Mouse (Mus musculus): ENCODE measurements around the gene Nckap5.

Nckap5 gene

GRCm38 (mm10) chr1:126764201-126764600, 66.4 kb downstream of the Nckap5 start:
- no peak for DNase-seq

- no peak for DNase-seq
These were observed 67.4 kb downstream of the Nckap5 start for GRCm38 (mm10) chr1:126763192-126763591.

- DNase-seq, result no peak
These were observed 70.2 kb downstream of the Nckap5 start for GRCm38 (mm10) chr1:126760386-126760785.

DNA sequence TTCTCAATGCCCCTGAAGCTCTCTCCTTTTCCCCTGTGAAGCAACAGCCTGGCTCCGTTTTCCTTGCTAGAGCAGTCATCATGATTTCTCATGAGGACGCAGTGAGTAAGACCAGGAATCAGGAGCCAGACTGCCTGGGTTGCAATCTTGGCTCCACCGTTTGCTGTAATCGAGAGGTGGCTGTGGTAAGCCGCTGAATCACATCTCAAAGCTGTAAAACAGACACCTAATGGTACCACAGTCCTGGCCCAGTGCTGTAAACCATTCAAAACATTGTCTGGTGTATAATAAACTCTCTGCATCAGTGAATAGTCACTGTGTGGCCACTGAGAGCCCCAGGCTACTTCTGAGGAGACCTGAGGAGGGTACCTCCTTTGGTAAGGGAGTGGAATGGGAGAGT, 74.9 kb downstream of the Nckap5 start:
- no peak for DNase-seq

DNA sequence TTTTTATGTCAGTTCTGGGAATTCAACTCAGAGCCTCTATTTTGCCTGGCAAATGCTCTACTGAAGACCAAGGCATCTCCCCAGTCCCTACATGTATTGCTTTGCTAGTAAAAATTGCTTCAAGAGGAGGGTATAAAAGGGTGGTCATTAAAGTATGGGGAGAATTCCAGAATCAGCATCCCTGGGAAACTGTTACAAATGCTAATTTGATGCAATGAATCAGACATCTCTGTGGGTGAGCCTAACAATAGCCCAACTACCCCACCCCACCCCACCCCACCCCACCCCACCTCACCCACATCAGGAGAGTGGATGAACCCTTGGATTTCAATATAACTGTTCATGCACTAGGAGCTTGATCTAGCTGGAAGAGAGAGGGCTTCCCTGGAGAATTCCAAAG, 77.0 kb downstream of the Nckap5 start:
- no peak for DNase-seq

DNA sequence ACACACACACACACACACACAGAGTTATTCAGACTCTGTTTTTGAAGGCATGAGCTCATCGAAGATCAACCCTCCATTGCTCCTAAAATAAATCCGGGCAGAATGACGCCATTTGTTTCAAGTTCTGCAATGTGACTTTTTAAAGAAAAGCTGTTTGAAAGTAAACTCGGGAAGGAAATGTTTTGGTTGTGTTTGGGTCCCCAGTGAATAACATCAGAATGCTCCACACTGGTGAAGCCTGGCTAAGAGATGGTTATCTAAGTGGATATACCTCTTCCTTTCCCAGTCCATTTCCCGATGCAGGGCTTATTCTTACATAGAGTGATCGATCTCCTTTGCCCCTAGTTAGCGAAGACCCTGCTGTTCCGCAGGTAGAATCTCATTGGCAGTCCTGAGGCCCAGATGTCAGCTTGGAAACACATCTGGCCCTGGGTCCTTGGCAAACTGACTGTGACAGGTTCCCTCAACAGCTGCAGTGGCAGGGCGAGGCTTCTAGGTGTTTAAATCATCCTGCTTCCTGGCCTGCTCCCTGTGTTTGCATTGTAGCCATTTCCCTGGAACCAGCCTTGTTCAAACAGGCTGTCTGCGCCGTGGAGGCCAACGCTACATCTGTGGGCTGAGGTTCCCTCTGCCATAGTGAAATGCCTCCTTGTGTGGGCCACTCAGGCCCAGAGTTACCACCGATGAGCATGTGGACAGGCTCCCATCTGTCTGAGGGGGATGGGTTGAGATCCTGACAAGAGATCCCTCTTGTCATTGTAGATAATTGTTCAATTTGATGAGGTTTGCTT, 78.2 kb downstream of the Nckap5 start:
- DNase-seq, result no peak

- DNase-seq, result no peak
These were observed 79.5 kb downstream of the Nckap5 start for GRCm38 (mm10) chr1:126751137-126751536.

DNA sequence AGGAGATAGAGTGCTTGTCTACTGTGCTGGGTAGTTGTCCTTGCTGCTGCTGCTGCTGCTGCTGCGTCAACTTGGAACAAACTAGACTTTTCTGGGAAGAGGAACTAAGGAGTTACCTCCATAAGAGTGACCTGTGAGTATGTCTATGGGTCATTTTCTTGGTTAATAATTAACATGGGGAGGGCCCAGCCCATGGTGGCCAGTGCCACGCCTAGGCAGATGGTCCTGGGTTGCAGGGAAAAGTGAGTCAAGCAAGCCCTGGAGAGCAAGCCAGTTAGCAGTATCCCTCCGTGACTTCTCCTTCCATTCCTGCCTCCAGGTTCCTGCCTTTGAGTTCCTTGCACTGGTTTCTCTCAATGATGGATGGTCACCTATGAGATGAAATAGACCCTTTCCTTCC, 80.4 kb downstream of the Nckap5 start:
- no peak for DNase-seq

GRCm38 (mm10) chr1:126747914-126748313, 82.7 kb downstream of the Nckap5 start:
- no peak for DNase-seq

GRCm38 (mm10) chr1:126745482-126746136, 85.0 kb downstream of the Nckap5 start:
- DNase-seq, result no peak

DNA sequence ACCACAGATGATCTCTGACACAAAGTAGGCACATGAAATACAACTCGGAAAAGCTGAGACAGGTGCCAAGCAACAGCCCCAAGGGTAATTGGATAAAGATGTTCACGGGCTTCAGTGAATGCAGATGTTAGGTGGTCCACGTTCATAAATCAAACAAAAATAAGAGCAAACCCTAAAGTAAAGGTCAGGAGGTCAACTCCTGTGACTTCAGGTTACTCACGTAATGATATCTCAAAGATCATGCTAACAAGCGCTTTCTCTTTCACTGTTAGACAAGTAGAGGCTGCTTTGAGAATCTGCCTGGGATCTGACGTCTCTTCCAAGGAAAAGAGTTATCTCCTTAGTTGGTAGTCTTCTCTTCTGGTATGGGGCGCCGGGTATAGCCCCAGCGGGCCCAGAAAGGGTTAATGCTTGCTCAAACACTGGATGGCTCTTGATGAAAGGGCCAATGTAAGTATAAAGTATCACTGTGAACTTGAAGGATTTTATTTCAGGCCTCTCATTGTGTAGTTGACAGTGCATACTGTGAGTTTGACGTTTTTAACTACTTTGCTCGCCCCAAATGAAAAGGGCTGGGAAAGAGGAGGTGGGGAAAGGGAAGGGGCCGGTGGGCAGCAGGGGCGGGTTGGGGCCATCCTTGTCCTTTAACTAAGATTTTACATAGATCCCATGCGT, 85.8 kb downstream of the Nckap5 start:
- DNase-seq, result no peak

DNA sequence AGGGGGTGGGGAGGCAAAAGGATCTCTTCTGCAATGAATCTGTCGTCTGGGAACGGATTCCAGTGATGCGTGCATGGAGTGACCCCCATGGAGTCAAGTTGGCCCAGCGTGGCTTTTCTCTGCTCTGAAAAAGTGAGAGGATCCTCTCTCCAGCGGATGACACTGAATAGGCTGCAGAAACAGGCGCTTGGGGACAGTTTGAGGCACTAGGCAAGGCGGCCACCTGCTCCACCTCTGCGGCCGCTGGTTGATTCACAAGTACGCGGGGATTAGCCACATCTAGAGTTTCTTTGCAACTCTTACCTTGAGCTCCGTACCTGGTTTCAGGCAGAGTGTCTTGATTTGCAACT, 92.3 kb downstream of the Nckap5 start:
- peak; percentile 2 to 3 for DNase-seq

DNA sequence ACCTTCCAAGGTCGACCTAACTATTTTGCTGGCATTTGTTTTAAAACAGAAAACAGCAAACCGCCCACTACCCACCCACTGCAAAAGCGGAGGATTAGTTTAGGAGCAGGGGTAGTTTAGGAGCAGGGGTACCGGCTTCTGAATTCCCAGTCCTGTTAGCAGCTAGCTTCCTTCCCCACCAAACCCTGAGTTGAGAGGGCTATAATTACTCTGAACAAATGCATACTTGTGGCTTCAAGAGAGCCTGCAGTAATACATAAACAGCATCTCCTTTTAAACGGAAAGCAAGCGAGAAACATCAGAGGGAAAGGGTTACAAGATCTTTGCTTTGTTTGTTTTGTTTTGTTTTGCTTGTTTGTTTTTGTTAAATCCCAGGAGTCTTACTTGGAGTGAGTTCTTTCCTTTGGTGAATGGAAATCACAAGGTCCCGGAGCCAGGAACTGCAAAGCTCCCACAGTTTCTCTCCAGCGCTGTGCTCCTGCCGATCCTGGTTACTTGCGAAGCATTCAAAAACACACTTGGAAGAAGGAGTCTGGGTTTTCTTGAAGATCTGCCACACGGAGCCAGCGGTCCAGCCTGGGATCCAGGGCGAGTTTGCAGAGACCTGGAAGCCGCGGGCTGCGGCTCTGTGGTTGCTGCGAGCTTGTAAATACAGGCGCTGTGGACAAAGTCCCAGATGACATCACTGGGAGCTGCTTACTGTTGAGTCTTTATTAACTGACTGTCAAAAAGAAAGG, 92.9 kb downstream of the Nckap5 start:
- DNase-seq, result peak; percentile 3 to 8

- DNase-seq, result no peak
These were observed 98.9 kb downstream of the Nckap5 start for GRCm38 (mm10) chr1:126731691-126732090.

DNA sequence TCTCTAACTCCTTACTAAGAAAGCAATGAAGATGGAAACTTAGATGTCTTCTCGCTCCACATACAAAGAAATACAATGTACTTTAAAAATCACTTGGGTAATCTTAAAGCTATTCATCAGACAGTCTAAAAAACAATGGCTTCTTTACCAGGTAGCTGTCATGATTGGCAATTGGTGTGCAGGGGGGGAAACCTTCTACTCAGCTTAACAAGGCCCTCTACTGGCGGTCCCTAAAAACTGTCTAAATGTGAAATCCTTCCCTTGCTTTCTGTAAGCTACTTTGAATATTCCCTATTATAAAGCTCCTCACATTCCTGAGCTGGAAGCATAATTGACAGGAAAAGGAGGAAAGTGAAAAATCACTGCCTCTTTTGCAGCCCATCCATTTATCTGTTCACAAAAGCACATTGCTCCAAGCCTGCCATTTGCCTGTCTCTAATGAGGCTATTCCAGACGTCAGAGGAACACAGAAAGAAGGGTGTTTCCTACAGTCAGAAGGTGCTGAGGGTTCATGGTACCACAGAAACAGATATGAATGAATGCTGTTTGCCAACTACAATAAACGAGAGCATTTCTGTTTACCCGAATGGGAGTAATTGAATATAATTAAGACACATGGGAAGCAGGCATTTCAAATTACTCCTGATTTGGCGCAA, 104.1 kb downstream of the Nckap5 start:
- peak; percentile 16 to 19 for DNase-seq

- no peak for DNase-seq
These were observed 104.8 kb downstream of the Nckap5 start for GRCm38 (mm10) chr1:126725628-126726367.

- DNase-seq, result no peak
These were observed 108.7 kb downstream of the Nckap5 start for GRCm38 (mm10) chr1:126721917-126722316.

GRCm38 (mm10) chr1:126719733-126720348, 110.8 kb downstream of the Nckap5 start:
- DNase-seq, result no peak

GRCm38 (mm10) chr1:126706611-126707010, 124.0 kb downstream of the Nckap5 start:
- no peak for DNase-seq

- DNase-seq, result no peak
These were observed 129.7 kb downstream of the Nckap5 start for GRCm38 (mm10) chr1:126700978-126701320.

Measured in cerebellum, adult 18-20 months (tissue).